Mouse (Mus musculus): ENCODE measurements around the gene Lamtor2. TPM values are rescaled to one million over a fixed set of nuclear protein-coding genes. Genes with fewer than 3 reads are reported as not detected.
"Not testable (repeated sequence)": the region's sequence is repeated elsewhere in the genome, so short reads cannot be mapped to it uniquely, and the experiment has no call there.

The Lamtor2 gene
- polyA plus RNA-seq (2016; fragmentation: Nextera tagmentation; extraction: Ambion mirVana), result 101 and 102 TPM in 2 replicates

GRCm38 (mm10) chr3:88552676-88553524 lies at the start of gene Lamtor2:
Gene Lamtor2, minus strand, starts transcription at chr3:88553074.
- H3K4me2 ChIP-seq, result peak within 1 kb of the TSS; percentile 99
- no peaks in the 10 kb centered on the region for H3K9me3 ChIP-seq (replicated peaks)
- peaks cover 42% of the 10 kb centered on the region for H3K4me1 ChIP-seq
- peaks cover 28% of the 10 kb centered on the region for H3K36me3 ChIP-seq
- H3K4me3 ChIP-seq, result peak within 1 kb of the TSS; percentile 84
- peak; percentile 90 for ATAC-seq
- 2% methylated on average over 48 of the region's 48 CpGs for WGBS (ENCODE audit: insufficient replicate concordance)
- H3K9ac ChIP-seq, result peak within 1 kb of the TSS; percentile 94
- H3K27ac ChIP-seq, result peak within 1 kb of the TSS; percentile 93
- H3K27me3 ChIP-seq (replicated peaks), result no peaks in the 10 kb centered on the region

- no peaks in the 10 kb centered on the region for H3K36me3 ChIP-seq
Measured at GRCm38 (mm10) chr3:88602466-88602865, 49.6 kb upstream of the Lamtor2 start.

GRCm38 (mm10) chr3:88596547-88596946 lies 43.7 kb upstream of the Lamtor2 start:
- not testable (repeated sequence) for H3K27me3 ChIP-seq (replicated peaks); H3K36me3 ChIP-seq; ATAC-seq; H3K27ac ChIP-seq; H3K4me3 ChIP-seq; H3K9me3 ChIP-seq (replicated peaks); H3K4me2 ChIP-seq; H3K9ac ChIP-seq
- H3K4me1 ChIP-seq, result peaks cover 25% of the 10 kb centered on the region
- 75% methylated on average over 4 of the region's 4 CpGs for WGBS (ENCODE audit: insufficient replicate concordance)

More at GRCm38 (mm10) chr3:88602466-88602865, 49.6 kb upstream of the Lamtor2 start:
- H3K4me2 ChIP-seq, result no peak overlapping the region
- no peak overlapping the region for H3K27ac ChIP-seq
- H3K9me3 ChIP-seq (replicated peaks), result no peaks in the 10 kb centered on the region
- no peak overlapping the region for H3K4me3 ChIP-seq
- peaks cover 27% of the 10 kb centered on the region for H3K4me1 ChIP-seq
- H3K9ac ChIP-seq, result no peak overlapping the region
- no peaks in the 10 kb centered on the region for H3K27me3 ChIP-seq (replicated peaks)
- 68% methylated on average over 4 of the region's 4 CpGs for WGBS (ENCODE audit: insufficient replicate concordance)
- ATAC-seq, result no peak

- Histone ChIP-seq H3K9ac (no peak overlapping the region), H3K4me2 (no peak overlapping the region), H3K4me3 (no peak overlapping the region), H3K9me3 (replicated peaks) (no peaks in the 10 kb centered on the region), H3K27me3 (replicated peaks) (no peaks in the 10 kb centered on the region), H3K36me3 (no peaks in the 10 kb centered on the region), H3K4me1 (peaks cover 27% of the 10 kb centered on the region), H3K27ac (no peak overlapping the region)
- ATAC-seq, result no peak
- 55% methylated on average over 10 of the region's 10 CpGs for WGBS (ENCODE audit: insufficient replicate concordance)
Measured at GRCm38 (mm10) chr3:88593893-88594580, 41.2 kb upstream of the Lamtor2 start.

- Histone ChIP-seq H3K4me3 (no peak overlapping the region), H3K36me3 (peaks cover 8% of the 10 kb centered on the region), H3K27me3 (replicated peaks) (no peaks in the 10 kb centered on the region), H3K4me1 (peaks cover 27% of the 10 kb centered on the region), H3K4me2 (peak overlapping the region; percentile 41), H3K27ac (0 out of 2 replicates have a peak overlapping the region, but pooled peaks have one; percentile 21), H3K9me3 (replicated peaks) (no peaks in the 10 kb centered on the region), H3K9ac (no peak overlapping the region)
- no peak; the same call in 1 of the 2 replicates for ATAC-seq
- WGBS (ENCODE audit: insufficient replicate concordance), result 39% methylated on average over 10 of the region's 10 CpGs
Measured at GRCm38 (mm10) chr3:88592942-88593576, 40.2 kb upstream of the Lamtor2 start.

GRCm38 (mm10) chr3:88591950-88592731 lies 39.3 kb upstream of the Lamtor2 start:
- no peaks in the 10 kb centered on the region for H3K9me3 ChIP-seq (replicated peaks)
- H3K4me2 ChIP-seq, result peak overlapping the region; percentile 41
- peaks cover 18% of the 10 kb centered on the region for H3K36me3 ChIP-seq
- peaks cover 27% of the 10 kb centered on the region for H3K4me1 ChIP-seq
- H3K27ac ChIP-seq, result 0 out of 2 replicates have a peak overlapping the region, but pooled peaks have one; percentile 21
- 35% methylated on average over 9 of the region's 9 CpGs for WGBS (ENCODE audit: insufficient replicate concordance)
- peak; percentile 60; the same call in 1 of the 2 replicates for ATAC-seq
- no peak overlapping the region for H3K4me3 ChIP-seq
- no peak overlapping the region for H3K9ac ChIP-seq
- no peaks in the 10 kb centered on the region for H3K27me3 ChIP-seq (replicated peaks)

- H3K4me3 ChIP-seq, result no peak overlapping the region
- H3K27ac ChIP-seq, result no peak overlapping the region
- H3K9me3 ChIP-seq (replicated peaks), result no peaks in the 10 kb centered on the region
- WGBS (ENCODE audit: insufficient replicate concordance), result 65% methylated on average over 3 of the region's 3 CpGs
- no peak for ATAC-seq
- no peaks in the 10 kb centered on the region for H3K27me3 ChIP-seq (replicated peaks)
- H3K4me2 ChIP-seq, result no peak overlapping the region
- peaks cover 27% of the 10 kb centered on the region for H3K4me1 ChIP-seq
- H3K9ac ChIP-seq, result no peak overlapping the region
- peaks cover 29% of the 10 kb centered on the region for H3K36me3 ChIP-seq
Measured at GRCm38 (mm10) chr3:88591044-88591443, 38.2 kb upstream of the Lamtor2 start.

- H3K4me3 ChIP-seq, result no peak overlapping the region
- H3K4me2 ChIP-seq, result no peak overlapping the region
- no peak overlapping the region for H3K9ac ChIP-seq
- no peak overlapping the region for H3K27ac ChIP-seq
- H3K27me3 ChIP-seq (replicated peaks), result no peaks in the 10 kb centered on the region
- peaks cover 27% of the 10 kb centered on the region for H3K4me1 ChIP-seq
- no peak for ATAC-seq
- peaks cover 37% of the 10 kb centered on the region for H3K36me3 ChIP-seq
- H3K9me3 ChIP-seq (replicated peaks), result no peaks in the 10 kb centered on the region
- WGBS (ENCODE audit: insufficient replicate concordance), result 42% methylated on average over 5 of the region's 5 CpGs
Measured at GRCm38 (mm10) chr3:88590246-88590645, 37.4 kb upstream of the Lamtor2 start.

GRCm38 (mm10) chr3:88586640-88587039 lies 33.8 kb upstream of the Lamtor2 start:
- no peak overlapping the region for H3K27ac ChIP-seq
- peaks cover 2% of the 10 kb centered on the region; the same call in 1 of the 2 replicates for H3K4me1 ChIP-seq
- no peaks in the 10 kb centered on the region for H3K9me3 ChIP-seq (replicated peaks)
- no peak for ATAC-seq
- no peak overlapping the region for H3K4me3 ChIP-seq
- H3K4me2 ChIP-seq, result no peak overlapping the region
- no peak overlapping the region for H3K9ac ChIP-seq
- no peaks in the 10 kb centered on the region for H3K27me3 ChIP-seq (replicated peaks)
- peaks cover 68% of the 10 kb centered on the region for H3K36me3 ChIP-seq
- 86% methylated on average over 5 of the region's 5 CpGs for WGBS (ENCODE audit: insufficient replicate concordance)

- ATAC-seq, result no peak
- WGBS (ENCODE audit: insufficient replicate concordance), result 90% methylated on average over 6 of the region's 6 CpGs
Measured at GRCm38 (mm10) chr3:88585769-88586168, 32.9 kb upstream of the Lamtor2 start.

GRCm38 (mm10) chr3:88579454-88580117 lies 26.7 kb upstream of the Lamtor2 start:
- Histone ChIP-seq H3K27ac (peak overlapping the region; percentile 80), H3K4me3 (peak overlapping the region; percentile 88), H3K27me3 (replicated peaks) (peaks cover 6% of the 10 kb centered on the region), H3K4me2 (peak overlapping the region; percentile 81), H3K9me3 (replicated peaks) (no peaks in the 10 kb centered on the region), H3K9ac (peak overlapping the region; percentile 92), H3K36me3 (peaks cover 39% of the 10 kb centered on the region), H3K4me1 (peaks cover 22% of the 10 kb centered on the region)
- ATAC-seq, result peak; percentile 89
- WGBS (ENCODE audit: insufficient replicate concordance), result under 1% methylated on average over 34 of the region's 34 CpGs

More at GRCm38 (mm10) chr3:88585769-88586168, 32.9 kb upstream of the Lamtor2 start:
- H3K9me3 ChIP-seq (replicated peaks), result no peaks in the 10 kb centered on the region
- H3K27me3 ChIP-seq (replicated peaks), result no peaks in the 10 kb centered on the region
- H3K4me3 ChIP-seq, result no peak overlapping the region
- peaks cover 77% of the 10 kb centered on the region for H3K36me3 ChIP-seq
- H3K9ac ChIP-seq, result no peak overlapping the region
- no peak overlapping the region for H3K4me2 ChIP-seq
- H3K27ac ChIP-seq, result no peak overlapping the region
- H3K4me1 ChIP-seq, result peaks cover 5% of the 10 kb centered on the region

All from liver, embryonic 12.5 days (tissue).